Mouse (Mus musculus): Measurements from ENCODE around the gene Ltbp3.

Gene Ltbp3

GRCm38 (mm10) chr19:5807740-5808139, 67.0 kb downstream of the Ltbp3 start:
- no peak for DNase-seq

Measured in cerebellum, postnatal 25 days (tissue).